Comparison of ENCODE assay signal across 8 mouse cellular contexts in the genomic region with DNA sequence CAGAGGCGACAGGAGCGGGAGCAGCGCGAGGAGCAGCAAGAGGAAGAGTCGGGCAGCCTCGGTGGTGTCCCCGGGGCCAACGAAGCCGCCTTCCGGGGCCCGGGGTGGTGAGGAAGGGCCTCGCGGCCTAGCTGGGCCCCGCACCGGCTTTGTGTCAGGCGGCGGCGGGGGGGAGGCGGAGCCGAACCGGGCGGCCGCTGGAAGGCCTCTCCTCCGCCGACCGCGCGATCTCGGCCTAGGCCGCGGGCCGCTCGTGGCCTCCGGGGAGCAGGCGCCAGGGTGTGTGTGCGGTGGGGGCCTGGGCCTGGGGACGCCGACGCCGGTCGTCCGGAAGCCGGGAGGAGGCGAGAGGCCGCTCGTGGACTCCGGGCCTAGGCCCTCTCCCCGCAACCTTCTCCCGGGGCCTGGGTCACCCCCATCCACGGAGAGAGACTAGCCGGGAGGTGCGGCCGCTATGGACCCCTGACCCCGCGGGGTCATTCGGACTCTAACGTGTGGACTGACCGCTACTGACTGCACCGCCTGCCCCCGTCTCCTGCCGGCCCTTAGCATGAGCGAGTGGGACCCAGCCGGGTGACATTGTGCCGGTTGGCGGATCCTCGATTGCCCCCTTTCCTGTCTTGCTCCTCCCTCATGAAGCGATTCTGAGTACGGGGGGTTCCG. TPM values are rescaled to one million over a fixed set of nuclear protein-coding genes. Genes with fewer than 3 reads are reported as not detected.
DNase-seq lines count a peak whose midpoint lies in the region; ATAC-seq and TF ChIP-seq lines count a peak whose summit lies in the region.

No protein-coding gene starts in this region.

- no peaks in the 10 kb centered on the region for H3K9me3 ChIP-seq in forebrain, embryonic 10.5 days
- no peaks in the 10 kb centered on the region for H3K9me3 ChIP-seq in heart, embryonic 14.5 days (ENCODE audit: control insufficient read depth, low read length)
- H3K9me3 ChIP-seq in kidney, postnatal 0 days (replicated peaks; ENCODE audit: low read length) = no peaks in the 10 kb centered on the region
- H3K9me3 ChIP-seq in liver, embryonic 11.5 days (ENCODE audit: control insufficient read depth, low read length) = no peaks in the 10 kb centered on the region

- under 1% methylated on average over 60 of the region's 69 CpGs for WGBS in forebrain, embryonic 10.5 days
- WGBS in heart, embryonic 14.5 days = under 1% methylated on average over 63 of the region's 69 CpGs
- 0% methylated on average over 53 of the region's 69 CpGs for WGBS in kidney, postnatal 0 days
- under 1% methylated on average over 52 of the region's 69 CpGs for WGBS in liver, embryonic 11.5 days

- DNase-seq in CD4-positive, CD25-positive, alpha-beta regulatory T cell, adult 2 months (ENCODE audit: low read depth, low spot score) = peak; percentile 75
- peak; percentile 57 for DNase-seq in brain, adult 2 months (ENCODE audit: low read depth, low spot score)
- DNase-seq in forebrain, embryonic 10.5 days (ENCODE audit: extremely low spot score, low spot score) = peak; percentile 42
- DNase-seq in kidney, postnatal 0 days (ENCODE audit: low spot score) = peak; percentile 60
- peak; percentile 70 for DNase-seq in liver, embryonic 11.5 days (ENCODE audit: low spot score)
- peak; percentile 62 for DNase-seq in splenic B cell, adult 2 months (ENCODE audit: low read depth, low spot score)

- no peaks in the 10 kb centered on the region for H3K27me3 ChIP-seq in forebrain, embryonic 10.5 days (ENCODE audit: poor library complexity, severe bottlenecking)
- H3K27me3 ChIP-seq in heart, embryonic 14.5 days (ENCODE audit: control insufficient read depth, insufficient read depth, low read length) = no peaks in the 10 kb centered on the region
- no peaks in the 10 kb centered on the region for H3K27me3 ChIP-seq in kidney, postnatal 0 days (ENCODE audit: insufficient read depth, low read length)
- H3K27me3 ChIP-seq in liver, embryonic 11.5 days (replicated peaks; ENCODE audit: control insufficient read depth, insufficient read depth, low read length) = no peaks in the 10 kb centered on the region
- no peaks in the 10 kb centered on the region for H3K27me3 ChIP-seq in splenic B cell, adult 2 months (ENCODE audit: control insufficient read depth, insufficient read depth, low read length, poor library complexity, severe bottlenecking)

- no peak for TF ChIP-seq CTCF in kidney, postnatal 0 days (IDR thresholded peaks at IDR 0.05; ENCODE audit: low read depth)

- peak overlapping the region; percentile 100 for H3K9ac ChIP-seq in heart, embryonic 14.5 days (ENCODE audit: low read length)
- peak overlapping the region; percentile 100 for H3K9ac ChIP-seq in kidney, postnatal 0 days (ENCODE audit: low read depth, low read length)
- H3K9ac ChIP-seq in liver, embryonic 11.5 days (ENCODE audit: low read depth, low read length) = peak overlapping the region; percentile 99

- peak overlapping the region; percentile 100 for H3K4me3 ChIP-seq in forebrain, embryonic 10.5 days
- H3K4me3 ChIP-seq in heart, embryonic 14.5 days (ENCODE audit: control insufficient read depth in 1 of 2, insufficient read depth in 1 of 2, low read depth in 1 of 2, low read length in 2 of 2) = peak overlapping the region; percentile 98 to 99
- peak overlapping the region; percentile 96 for H3K4me3 ChIP-seq in kidney, postnatal 0 days (replicated peaks; ENCODE audit: low read depth, low read length)
- peak overlapping the region; percentile 98 for H3K4me3 ChIP-seq in liver, embryonic 11.5 days (ENCODE audit: low read depth, low read length)

- H3K4me1 ChIP-seq in forebrain, embryonic 10.5 days = peaks cover 36% of the 10 kb centered on the region
- H3K4me1 ChIP-seq in heart, embryonic 14.5 days (ENCODE audit: control insufficient read depth in 2 of 2, insufficient read depth in 2 of 2, low read length in 2 of 2) = peaks cover 5 to 15% of the 10 kb centered on the region in 2 experiments
- peaks cover 5% of the 10 kb centered on the region for H3K4me1 ChIP-seq in kidney, postnatal 0 days (replicated peaks; ENCODE audit: insufficient read depth, low read length)
- H3K4me1 ChIP-seq in liver, embryonic 11.5 days (replicated peaks; ENCODE audit: control insufficient read depth, insufficient read depth, low read length) = peaks cover 14% of the 10 kb centered on the region

- H3K4me2 ChIP-seq in heart, embryonic 14.5 days (ENCODE audit: low read length) = peak overlapping the region; percentile 73
- peak overlapping the region; percentile 76 for H3K4me2 ChIP-seq in kidney, postnatal 0 days (ENCODE audit: low read length)
- peak overlapping the region; percentile 96 for H3K4me2 ChIP-seq in liver, embryonic 11.5 days

- peak; percentile 64 for ATAC-seq in heart, embryonic 14.5 days (ENCODE audit: insufficient number of reproducible peaks, insufficient read depth, low FRiP score, low read depth)
- ATAC-seq in kidney, postnatal 0 days (replicated peaks; ENCODE audit: low FRiP score, low read depth) = peak; percentile 55
- peak; percentile 63 for ATAC-seq in liver, embryonic 11.5 days (replicated peaks; ENCODE audit: low FRiP score)
- ATAC-seq in monocyte, adult 5-6 weeks (replicated peaks; ENCODE audit: insufficient number of reproducible peaks, low FRiP score, low TSS enrichment, poor library complexity, severe bottlenecking) = peak; percentile 27; the same call in 1 of the 2 replicates

- peak overlapping the region; percentile 100 for H3K27ac ChIP-seq in forebrain, embryonic 10.5 days
- peak overlapping the region; percentile 72 to 95 for H3K27ac ChIP-seq in heart, embryonic 14.5 days (replicated peaks in 1 of 2; ENCODE audit: control insufficient read depth in 1 of 2, insufficient read depth in 1 of 2, low read depth in 2 of 2, low read length in 2 of 2)
- H3K27ac ChIP-seq in kidney, postnatal 0 days = peak overlapping the region; percentile 96
- H3K27ac ChIP-seq in liver, embryonic 11.5 days (ENCODE audit: low read depth, low read length) = peak overlapping the region; percentile 83

- peaks cover 38% of the 10 kb centered on the region for H3K36me3 ChIP-seq in forebrain, embryonic 10.5 days (replicated peaks)
- H3K36me3 ChIP-seq in heart, embryonic 14.5 days (ENCODE audit: control insufficient read depth, insufficient read depth, low read length) = peaks cover 13% of the 10 kb centered on the region
- H3K36me3 ChIP-seq in kidney, postnatal 0 days (ENCODE audit: insufficient read depth, low read length) = no peaks in the 10 kb centered on the region
- H3K36me3 ChIP-seq in liver, embryonic 11.5 days (ENCODE audit: control insufficient read depth, insufficient read depth, low read length) = peaks cover 3% of the 10 kb centered on the region; the same call in 1 of the 2 replicates
- 0 out of 2 replicates have a peak, but pooled peaks cover 2% of the 10 kb centered on the region for H3K36me3 ChIP-seq in splenic B cell, adult 2 months (ENCODE audit: control insufficient read depth, insufficient read depth, low read length, poor library complexity, severe bottlenecking)

RNA-seq across cellular contexts. Expression of gene Rbbp6, which starts 4.8 kb away (rescaled TPM):
- 26.3 and 27.4 TPM in 2 replicates for polyA plus RNA-seq in forebrain, embryonic 10.5 days (2016; fragmentation: Nextera tagmentation; extraction: Ambion mirVana)
- 23.8 TPM in 2 replicates for polyA plus RNA-seq in heart, embryonic 14.5 days (2014; fragmentation: Nextera tagmentation; extraction: Ambion mirVana)
- 24.4 and 25.6 TPM in 2 replicates for polyA plus RNA-seq in kidney, postnatal 0 days (2015; fragmentation: Nextera tagmentation; extraction: Ambion mirVana)
- polyA plus RNA-seq in liver, embryonic 11.5 days (2014; fragmentation: Nextera tagmentation; extraction: Ambion mirVana) = 25.4 and 32.2 TPM in 2 replicates
- total RNA-seq in monocyte, adult 5-6 weeks (2017) = 62.3 to 104 TPM (median 75.5 TPM) in 3 replicates

Comparison
In these comparisons a context has a peak if more than half of its experiments do, and no peak if none do; other contexts are left out.
1. Peak in every context shown above with its lines: DNase-seq, ATAC-seq, H3K4me3 ChIP-seq and H3K27ac ChIP-seq.